Mouse (Mus musculus) G1E (cell line): ENCODE measurements around the gene Serpina5.

Source experiments
- CTCF ChIP-seq: IDR thresholded peaks from 2 replicates; pipeline ENCODE4 v1.5.1; 2012; ENCODE audit warnings: low read depth, low read length, inconsistent platforms, mixed read lengths
- GATA1 ChIP-seq: IDR thresholded peaks from 2 replicates; pipeline ENCODE4 v1.6.1; 2012; ENCODE audit warnings: borderline replicate concordance, low read length, inconsistent platforms, mixed read lengths
- POLR2AphosphoS5 ChIP-seq: IDR thresholded peaks from 2 replicates; pipeline ENCODE4 v1.6.1; 2012; ENCODE audit warnings: low read depth, low read length, inconsistent platforms; ENCODE audit not compliant: insufficient replicate concordance
- TAL1 ChIP-seq: conservative IDR thresholded peaks from 2 replicates; pipeline ENCODE4 v1.6.1; 2012; ENCODE audit warnings: low read depth, low read length, inconsistent platforms, mixed read lengths

DNA sequence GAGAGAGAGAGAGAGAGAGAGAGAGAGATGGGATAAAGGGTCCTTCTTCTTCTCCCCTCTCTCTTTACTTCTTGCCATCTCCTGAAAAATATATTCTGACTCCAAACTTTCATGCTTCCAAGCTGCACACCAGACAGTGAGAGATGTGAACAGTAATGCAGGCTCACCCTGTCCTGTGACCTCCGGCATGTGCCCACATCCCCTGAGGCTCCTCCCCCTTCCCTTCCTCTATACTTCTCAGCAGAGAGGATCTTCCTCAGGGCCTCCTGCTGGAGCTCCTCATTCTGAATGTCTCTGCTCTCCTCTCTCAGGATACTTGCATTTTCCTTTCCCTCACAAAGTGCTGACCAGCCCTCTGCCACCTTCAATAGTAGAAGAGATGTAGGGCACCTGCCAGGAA lies 41.5 kb downstream of the Serpina5 start:
- no peak for TF ChIP-seq CTCF
- TF ChIP-seq TAL1 = no peak
- no peak for TF ChIP-seq POLR2AphosphoS5
- TF ChIP-seq GATA1 = no peak
